Mouse (Mus musculus) erythroblast, embryonic 14.5 days (primary cell): ENCODE results near the gene Sh2d5. TPM values are rescaled to one million over a fixed set of nuclear protein-coding genes. Genes with fewer than 3 reads are reported as not detected.

Experiments used
- H3K27me3 ChIP-seq: 2 replicates; pipeline ENCODE4 v1.6.1; 2012; ENCODE audit warnings: inconsistent platforms; ENCODE audit not compliant: control insufficient read depth
- H3K36me3 ChIP-seq: 2 replicates; pipeline ENCODE4 v1.6.1; 2012; ENCODE audit warnings: mild to moderate bottlenecking, inconsistent platforms; ENCODE audit not compliant: control insufficient read depth
- H3K4me1 ChIP-seq: 2 replicates; pipeline ENCODE4 v1.6.1; 2012; ENCODE audit warnings: inconsistent platforms; ENCODE audit not compliant: control insufficient read depth
- H3K4me3 ChIP-seq: replicated peaks from 2 replicates; pipeline ENCODE3; 2012; ENCODE audit warnings: moderate library complexity, mild to moderate bottlenecking, inconsistent platforms
- H3K9me3 ChIP-seq: 2 replicates; pipeline ENCODE4 v1.6.1; 2012; ENCODE audit warnings: low read length, inconsistent platforms, mixed read lengths; ENCODE audit not compliant: control insufficient read depth
- GATA1 ChIP-seq: IDR thresholded peaks from 2 replicates; pipeline ENCODE4 v1.6.1; 2012; ENCODE audit warnings: low read length, inconsistent platforms, mixed read lengths
- TAL1 ChIP-seq: IDR thresholded peaks from 3 replicates; pipeline ENCODE4 v1.6.1; 2012; ENCODE audit warnings: low read length, inconsistent platforms, mixed read lengths
- polyA plus RNA-seq: library from polyadenylated mRNA; stranded (reverse); fragments of >175 nt; gene quantifications from 2 replicates; pipeline ENCODE4 v1.2.3, GENCODE M21; 2012

The Sh2d5 gene
- 0.19 and 0.24 TPM in 2 replicates for polyA plus RNA-seq

DNA sequence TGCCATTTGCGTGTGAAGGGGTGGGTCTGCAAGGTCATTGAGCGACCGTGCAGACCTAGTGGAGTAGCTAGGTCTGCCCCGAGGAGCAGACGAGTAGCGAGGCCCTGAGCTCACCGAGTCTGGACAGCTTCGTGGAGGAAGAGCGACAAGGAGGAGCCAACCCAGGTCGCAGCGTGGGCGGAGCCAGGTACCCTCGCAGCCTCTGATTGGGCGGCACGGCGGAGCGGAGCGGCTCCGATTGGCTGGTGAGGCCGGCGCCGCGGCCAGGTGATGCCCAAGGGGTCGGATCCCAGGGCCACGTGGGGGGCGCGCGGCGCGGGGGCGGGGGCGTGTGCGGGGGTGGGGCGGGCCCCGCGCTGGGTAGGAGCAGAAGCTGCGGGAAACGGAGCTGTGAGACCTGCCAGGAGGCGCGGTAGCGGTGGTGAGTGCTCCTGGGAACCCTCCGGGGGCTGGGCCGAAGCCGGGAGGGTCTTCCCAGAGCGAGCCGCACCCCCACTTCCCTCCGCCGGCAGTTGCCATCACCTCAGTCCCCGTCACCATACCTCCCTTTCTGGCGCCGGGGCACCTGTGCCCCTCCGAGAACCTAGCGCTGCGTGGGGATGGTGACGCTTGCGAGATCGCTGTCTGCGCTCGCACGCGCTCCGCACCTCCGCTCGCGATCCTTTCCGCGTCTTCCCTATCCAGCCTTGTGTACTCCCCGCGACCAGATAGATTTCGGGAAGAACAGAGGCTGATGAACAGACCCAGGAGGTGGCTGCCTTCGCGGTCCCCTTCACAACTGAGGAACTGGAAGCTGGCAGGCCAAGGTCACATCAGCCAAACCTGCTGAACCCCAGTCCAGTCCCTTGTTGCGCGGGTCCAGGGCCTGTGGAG, at the start of gene Sh2d5, which contains the start of gene Kif17:
Sh2d5 (plus strand) TSS at position 316 of the 873 bp plus-strand sequence.
Kif17 (plus strand) TSS at position 348 of the 873 bp plus-strand sequence.
- peaks cover 3% of the 10 kb centered on the region; the same call in 1 of the 2 replicates for H3K9me3 ChIP-seq
- TF ChIP-seq GATA1, result no peak
- no peak for TF ChIP-seq TAL1
- H3K36me3 ChIP-seq, result peaks cover 27% of the 10 kb centered on the region
- H3K27me3 ChIP-seq, result peaks cover 51% of the 10 kb centered on the region
- peaks cover 15% of the 10 kb centered on the region for H3K4me1 ChIP-seq
- H3K4me3 ChIP-seq, result peak within 1 kb of the TSS; percentile 48

DNA sequence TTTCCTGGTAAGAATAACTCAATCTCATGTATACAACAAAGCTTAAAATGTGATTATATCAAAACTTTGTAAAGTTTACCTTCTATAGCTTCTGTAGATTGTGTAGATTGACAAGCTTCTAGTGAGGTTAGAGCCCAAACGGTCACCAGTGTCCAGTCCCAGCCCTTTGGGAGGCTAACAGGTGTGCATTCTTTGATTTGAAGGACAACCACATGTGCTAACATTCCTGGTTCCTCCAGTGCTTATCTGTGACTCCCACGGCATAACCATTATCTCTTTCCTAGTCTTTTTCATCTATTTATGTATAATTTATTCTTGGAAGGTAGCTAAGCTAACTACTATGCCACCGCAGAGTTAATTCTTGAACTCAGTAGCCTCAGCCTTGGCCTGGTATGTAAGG, 49.4 kb upstream of the Sh2d5 start:
- no peaks in the 10 kb centered on the region for H3K4me1 ChIP-seq
- no peak overlapping the region for H3K4me3 ChIP-seq
- H3K9me3 ChIP-seq, result no peaks in the 10 kb centered on the region
- peaks cover 73% of the 10 kb centered on the region for H3K36me3 ChIP-seq
- H3K27me3 ChIP-seq, result no peaks in the 10 kb centered on the region
- TF ChIP-seq TAL1, result no peak
- TF ChIP-seq GATA1, result no peak

DNA sequence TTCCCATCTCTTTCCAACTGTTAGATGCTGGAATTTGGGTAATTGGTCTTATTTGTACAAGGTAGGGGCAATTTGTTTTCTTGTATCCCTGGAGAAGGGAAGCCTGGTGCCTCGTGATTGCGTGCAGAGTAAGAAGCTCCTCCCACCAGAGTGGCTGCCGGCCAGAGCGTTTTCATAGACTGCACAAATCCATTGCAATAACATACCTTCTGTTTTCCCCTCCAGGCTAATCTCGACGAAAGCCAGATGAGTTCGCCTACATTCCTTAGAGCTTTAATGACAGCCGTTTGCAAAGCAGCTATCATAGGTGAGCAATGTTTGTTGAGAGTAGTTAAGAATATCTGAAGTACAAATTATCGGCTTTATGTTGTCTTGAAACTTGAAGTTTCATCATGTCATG, 48.5 kb upstream of the Sh2d5 start:
- H3K4me3 ChIP-seq, result no peak overlapping the region
- no peaks in the 10 kb centered on the region for H3K4me1 ChIP-seq
- H3K36me3 ChIP-seq, result peaks cover 68% of the 10 kb centered on the region
- H3K27me3 ChIP-seq, result no peaks in the 10 kb centered on the region
- TF ChIP-seq TAL1, result no peak
- no peak for TF ChIP-seq GATA1
- H3K9me3 ChIP-seq, result no peaks in the 10 kb centered on the region

DNA sequence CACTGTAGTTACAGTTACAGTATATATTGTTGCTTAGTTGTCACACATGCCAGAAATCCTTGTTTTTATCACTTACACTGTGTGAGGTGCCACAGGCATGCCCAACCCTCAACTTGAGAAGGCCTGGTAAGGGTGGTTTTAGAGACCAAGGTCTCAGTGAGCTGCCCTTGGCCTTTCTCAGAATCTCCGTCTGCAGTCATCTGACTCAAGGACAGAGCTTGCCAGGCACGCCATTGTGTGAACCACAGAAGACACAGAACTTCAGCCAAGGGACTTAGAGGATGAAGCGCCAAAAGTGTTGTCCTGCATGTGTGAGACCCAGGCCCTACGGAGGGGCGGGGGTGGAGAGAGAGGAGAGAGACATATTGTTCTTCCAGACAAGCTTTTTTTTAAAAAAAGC, 40.1 kb upstream of the Sh2d5 start:
- no peaks in the 10 kb centered on the region for H3K9me3 ChIP-seq
- H3K36me3 ChIP-seq, result peaks cover 26% of the 10 kb centered on the region
- no peaks in the 10 kb centered on the region for H3K27me3 ChIP-seq
- no peak overlapping the region for H3K4me3 ChIP-seq
- no peaks in the 10 kb centered on the region; the same call in none of the 2 replicates for H3K4me1 ChIP-seq
- TF ChIP-seq GATA1, result no peak
- no peak for TF ChIP-seq TAL1

DNA sequence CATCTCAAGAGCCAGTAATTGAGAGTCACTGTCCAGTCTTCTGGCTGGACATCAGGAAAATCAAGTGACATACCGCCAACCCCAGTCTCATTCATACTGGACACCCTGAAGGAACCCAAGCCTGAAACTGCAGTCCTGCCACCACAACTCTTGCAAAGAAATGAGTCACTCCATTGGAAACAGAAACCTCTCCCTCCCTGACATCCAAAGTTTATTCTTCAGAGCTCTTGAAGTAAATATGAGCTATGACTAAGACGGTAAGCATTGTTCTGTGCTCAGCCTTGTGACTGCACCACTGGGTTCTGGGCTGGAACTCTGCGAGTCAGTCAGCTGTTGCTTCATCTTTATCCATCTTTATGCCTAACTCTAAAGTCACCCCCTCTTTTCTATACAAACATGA, 36.3 kb upstream of the Sh2d5 start:
- TF ChIP-seq GATA1 (no peak), TAL1 (no peak)
- Histone ChIP-seq H3K27me3 (no peaks in the 10 kb centered on the region), H3K9me3 (no peaks in the 10 kb centered on the region), H3K4me3 (no peak overlapping the region), H3K4me1 (peaks cover 18% of the 10 kb centered on the region), H3K36me3 (peaks cover 15% of the 10 kb centered on the region)

DNA sequence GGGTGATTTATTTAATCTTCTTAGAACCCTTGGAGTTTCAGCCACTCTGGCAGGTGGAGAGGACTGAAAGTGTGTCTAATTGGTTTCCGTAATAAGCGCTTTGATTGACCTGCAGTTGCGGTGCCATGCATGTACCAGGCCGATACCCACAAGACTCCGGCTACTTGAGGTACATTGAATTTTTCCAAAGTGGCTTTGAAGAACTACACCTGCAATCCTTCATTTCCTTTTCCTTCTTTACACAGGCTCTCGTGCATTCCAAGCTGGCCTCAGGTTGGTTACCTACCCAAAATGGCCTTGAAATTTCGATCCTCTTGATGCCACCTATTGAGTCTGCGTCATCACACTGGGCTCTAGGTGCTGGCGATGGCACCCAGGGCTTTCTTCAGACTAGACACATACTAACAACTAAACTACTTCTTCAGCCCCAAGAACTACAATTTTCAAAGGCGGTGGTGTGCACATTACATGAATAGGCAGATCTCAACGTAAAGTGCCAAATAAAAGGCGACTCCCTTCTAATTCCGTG, 34.5 kb upstream of the Sh2d5 start:
- TF ChIP-seq GATA1, result no peak
- TF ChIP-seq TAL1, result no peak
- peaks cover 36% of the 10 kb centered on the region for H3K4me1 ChIP-seq
- no peaks in the 10 kb centered on the region for H3K9me3 ChIP-seq
- peaks cover 27% of the 10 kb centered on the region for H3K36me3 ChIP-seq
- no peaks in the 10 kb centered on the region for H3K27me3 ChIP-seq
- peak overlapping the region; percentile 79 for H3K4me3 ChIP-seq

DNA sequence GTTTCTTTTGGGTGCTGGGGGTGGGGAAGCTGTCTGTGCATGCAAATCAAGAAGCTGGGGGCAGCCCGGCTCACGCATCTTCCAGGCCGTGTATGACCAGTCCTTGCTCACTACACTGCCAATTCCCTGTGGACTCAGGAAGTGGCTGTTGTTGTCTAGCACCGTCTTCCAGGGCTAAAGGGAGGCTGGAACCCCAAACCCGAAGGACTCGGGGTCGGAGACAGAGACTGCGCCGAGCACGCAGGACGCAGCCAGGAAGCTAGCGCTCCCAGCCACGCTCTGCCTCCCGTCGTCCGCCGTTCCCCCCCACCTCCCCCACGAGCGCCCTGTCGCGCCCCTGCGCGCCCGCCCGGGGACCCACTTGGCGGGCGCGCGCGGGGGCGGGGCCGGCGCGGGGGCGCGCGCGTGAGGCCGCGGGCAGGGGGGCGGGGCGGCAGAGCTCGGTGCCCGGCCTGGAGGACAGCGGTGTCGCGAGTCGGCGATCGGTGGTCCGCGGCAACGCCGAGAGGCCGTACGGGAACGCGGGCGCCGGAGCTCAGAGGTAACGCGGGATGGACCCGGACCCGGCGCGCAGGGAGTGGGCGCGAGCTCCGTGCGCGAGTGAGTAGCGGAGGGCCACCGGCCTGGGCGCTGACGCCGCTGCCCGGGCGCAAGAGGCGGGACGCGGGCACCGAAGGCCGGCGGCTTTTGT, 33.9 kb upstream of the Sh2d5 start, which contains the start of gene Hp1bp3:
Hp1bp3 (plus strand) TSS at position 97 of the 691 bp plus-strand sequence.
- H3K27me3 ChIP-seq, result no peaks in the 10 kb centered on the region
- no peaks in the 10 kb centered on the region for H3K9me3 ChIP-seq
- peaks cover 41% of the 10 kb centered on the region for H3K4me1 ChIP-seq
- no peak for TF ChIP-seq TAL1
- TF ChIP-seq GATA1, result no peak
- peak within 1 kb of the TSS; percentile 79 for H3K4me3 ChIP-seq
- H3K36me3 ChIP-seq, result peaks cover 33% of the 10 kb centered on the region

DNA sequence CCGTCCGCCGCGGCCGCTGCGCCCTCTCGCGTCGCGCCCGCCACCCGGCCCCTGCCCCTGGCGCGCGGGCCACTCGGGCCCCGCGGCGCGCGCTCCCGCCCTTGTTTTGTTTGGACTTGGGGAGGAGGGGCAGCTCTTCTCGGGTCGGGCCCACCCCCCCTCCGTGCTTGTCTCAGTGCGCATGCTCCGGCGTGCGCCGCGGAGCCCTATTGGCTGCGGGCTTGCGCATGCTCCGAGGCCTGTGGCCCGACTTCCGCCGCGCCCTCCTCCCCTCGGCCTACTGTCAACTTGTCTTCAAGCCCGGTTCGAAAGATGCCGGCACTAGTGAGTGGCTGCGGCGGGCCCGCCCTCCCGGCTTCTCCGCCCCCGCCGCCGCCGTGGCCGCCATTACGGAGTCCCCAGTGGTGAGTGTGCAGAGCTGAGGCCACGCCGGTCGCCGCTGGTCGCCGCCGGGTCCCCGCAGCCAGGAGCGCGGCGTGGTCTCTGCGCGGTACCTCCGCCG, 33.3 kb upstream of the Sh2d5 start:
- peaks cover 39% of the 10 kb centered on the region for H3K36me3 ChIP-seq
- H3K27me3 ChIP-seq, result no peaks in the 10 kb centered on the region
- H3K4me1 ChIP-seq, result peaks cover 44% of the 10 kb centered on the region
- H3K9me3 ChIP-seq, result no peaks in the 10 kb centered on the region
- TF ChIP-seq GATA1 (no peak), TAL1 (no peak)
- H3K4me3 ChIP-seq, result peak overlapping the region; percentile 79

DNA sequence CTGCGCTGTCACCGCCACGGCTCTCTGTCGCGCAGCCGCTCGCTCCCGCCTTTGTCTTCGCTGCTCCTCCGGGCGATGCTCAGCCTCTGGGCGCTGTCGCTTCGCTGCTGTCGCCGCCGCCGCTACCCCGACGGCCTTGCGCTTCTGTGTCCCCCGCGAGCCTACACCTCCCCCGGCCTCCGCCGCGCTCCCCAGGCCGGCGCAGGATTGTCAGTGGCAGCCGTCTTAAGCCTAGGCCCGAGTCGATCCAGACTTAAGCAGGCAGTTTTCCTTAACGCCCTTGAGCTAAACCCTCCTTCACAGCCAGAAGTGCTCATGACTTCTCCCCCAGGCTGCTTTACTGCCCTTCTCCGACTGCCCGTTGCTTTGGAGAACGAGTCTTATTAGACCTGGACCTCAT, 32.8 kb upstream of the Sh2d5 start:
- Histone ChIP-seq H3K27me3 (no peaks in the 10 kb centered on the region), H3K9me3 (no peaks in the 10 kb centered on the region), H3K4me1 (peaks cover 47% of the 10 kb centered on the region), H3K4me3 (peak overlapping the region; percentile 79), H3K36me3 (peaks cover 44% of the 10 kb centered on the region)
- no peak for TF ChIP-seq GATA1
